Mouse (Mus musculus) erythroblast, embryonic 14.5 days (primary cell): ENCODE data around the gene Scd2. TPM values are rescaled to one million over a fixed set of nuclear protein-coding genes. Genes with fewer than 3 reads are reported as not detected.

Source experiments
- H3K27me3 ChIP-seq: 2 replicates; pipeline ENCODE4 v1.6.1; 2012; ENCODE audit warnings: inconsistent platforms; ENCODE audit not compliant: control insufficient read depth
- H3K36me3 ChIP-seq: 2 replicates; pipeline ENCODE4 v1.6.1; 2012; ENCODE audit warnings: mild to moderate bottlenecking, inconsistent platforms; ENCODE audit not compliant: control insufficient read depth
- H3K4me1 ChIP-seq: 2 replicates; pipeline ENCODE4 v1.6.1; 2012; ENCODE audit warnings: inconsistent platforms; ENCODE audit not compliant: control insufficient read depth
- H3K4me3 ChIP-seq: replicated peaks from 2 replicates; pipeline ENCODE3; 2012; ENCODE audit warnings: moderate library complexity, mild to moderate bottlenecking, inconsistent platforms
- H3K9me3 ChIP-seq: 2 replicates; pipeline ENCODE4 v1.6.1; 2012; ENCODE audit warnings: low read length, inconsistent platforms, mixed read lengths; ENCODE audit not compliant: control insufficient read depth
- GATA1 ChIP-seq: IDR thresholded peaks from 2 replicates; pipeline ENCODE4 v1.6.1; 2012; ENCODE audit warnings: low read length, inconsistent platforms, mixed read lengths
- TAL1 ChIP-seq: IDR thresholded peaks from 3 replicates; pipeline ENCODE4 v1.6.1; 2012; ENCODE audit warnings: low read length, inconsistent platforms, mixed read lengths
- polyA plus RNA-seq: library from polyadenylated mRNA; stranded (reverse); fragments of >175 nt; gene quantifications from 2 replicates; pipeline ENCODE4 v1.2.3, GENCODE M21; 2012

Gene Scd2
- polyA plus RNA-seq, 1 experiment: 0.27 TPM

DNA sequence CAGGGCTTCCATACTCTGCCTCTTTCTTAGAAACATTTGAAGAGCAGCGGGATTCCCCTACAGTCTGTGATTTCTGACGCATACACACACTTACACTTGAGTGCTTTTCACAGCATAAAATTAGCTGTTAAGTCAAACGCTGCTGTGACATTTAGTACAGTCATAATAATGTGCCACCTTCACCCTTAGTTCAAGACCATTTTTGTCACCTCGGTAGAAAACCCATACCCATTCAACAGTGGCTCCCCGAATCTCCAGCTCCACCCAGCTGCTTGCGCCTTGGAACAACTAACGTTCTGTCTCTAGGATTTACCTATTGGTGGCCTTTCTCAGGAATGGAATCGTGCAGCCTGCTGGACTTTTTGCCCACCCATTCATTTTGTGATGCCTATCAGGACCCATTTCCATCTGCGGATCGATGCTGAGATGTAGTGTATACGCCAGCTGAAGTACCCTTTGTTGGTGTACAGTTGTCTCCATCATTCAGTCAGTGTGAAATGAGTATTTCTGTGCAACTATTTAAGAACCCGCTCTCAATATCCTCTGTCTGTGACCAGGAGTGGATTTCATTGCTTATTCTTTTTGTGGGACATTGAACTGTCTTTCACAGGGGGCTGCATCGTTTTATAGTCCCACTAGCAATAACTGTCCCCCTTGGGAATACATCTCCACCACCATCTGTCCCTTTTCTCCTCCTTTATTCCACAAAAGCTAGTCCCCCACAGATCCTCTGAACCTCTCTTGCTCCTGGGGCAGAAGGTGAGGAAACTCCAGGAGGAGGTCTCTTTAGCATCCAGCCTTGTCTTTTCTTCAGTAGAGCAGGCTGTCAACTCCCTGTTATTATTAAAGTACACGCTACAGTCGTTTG lies 10.1 kb upstream of the Scd2 start:
- TF ChIP-seq TAL1 (no peak), GATA1 (no peak)
- Histone ChIP-seq H3K4me3 (peak overlapping the region; percentile 71), H3K9me3 (no peaks in the 10 kb centered on the region), H3K27me3 (no peaks in the 10 kb centered on the region), H3K36me3 (no peaks in the 10 kb centered on the region), H3K4me1 (peaks cover 80% of the 10 kb centered on the region)

DNA sequence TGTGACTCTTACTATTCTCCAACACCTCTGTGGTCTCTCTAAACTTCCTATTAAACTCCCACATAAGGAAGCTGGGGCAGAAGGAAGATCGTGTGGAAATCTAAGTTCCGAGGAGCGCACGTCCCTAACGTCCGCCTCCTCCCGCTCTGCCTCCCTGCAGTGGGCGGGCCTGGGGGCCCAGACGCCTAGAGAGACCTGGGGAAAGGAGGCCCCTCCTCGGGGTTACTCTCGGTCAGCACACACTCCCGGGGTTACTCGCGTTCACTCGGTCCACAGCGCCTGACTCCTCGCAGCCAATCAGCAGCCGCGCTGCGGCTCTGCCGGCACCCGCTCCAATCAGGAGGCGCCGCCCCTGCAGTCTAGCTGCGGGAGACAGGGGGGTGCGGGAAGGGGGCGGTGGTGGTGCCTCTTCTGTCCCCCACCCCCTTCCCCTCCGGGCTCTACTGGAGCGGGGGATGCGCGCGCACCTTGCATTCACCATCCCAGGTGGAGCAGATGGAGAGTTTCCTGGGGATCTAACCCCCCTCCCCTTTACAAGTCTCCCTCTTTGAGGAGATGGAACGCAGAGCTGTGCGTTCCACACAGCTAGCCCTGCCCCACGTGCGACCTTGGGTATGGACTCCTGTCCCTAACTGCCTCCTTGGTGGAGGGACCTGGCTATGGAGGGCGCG lies 9.3 kb upstream of the Scd2 start:
- no peak for TF ChIP-seq TAL1
- no peak for TF ChIP-seq GATA1
- Histone ChIP-seq H3K36me3 (no peaks in the 10 kb centered on the region), H3K9me3 (no peaks in the 10 kb centered on the region), H3K4me1 (peaks cover 86% of the 10 kb centered on the region), H3K4me3 (peak overlapping the region; percentile 71), H3K27me3 (no peaks in the 10 kb centered on the region)

DNA sequence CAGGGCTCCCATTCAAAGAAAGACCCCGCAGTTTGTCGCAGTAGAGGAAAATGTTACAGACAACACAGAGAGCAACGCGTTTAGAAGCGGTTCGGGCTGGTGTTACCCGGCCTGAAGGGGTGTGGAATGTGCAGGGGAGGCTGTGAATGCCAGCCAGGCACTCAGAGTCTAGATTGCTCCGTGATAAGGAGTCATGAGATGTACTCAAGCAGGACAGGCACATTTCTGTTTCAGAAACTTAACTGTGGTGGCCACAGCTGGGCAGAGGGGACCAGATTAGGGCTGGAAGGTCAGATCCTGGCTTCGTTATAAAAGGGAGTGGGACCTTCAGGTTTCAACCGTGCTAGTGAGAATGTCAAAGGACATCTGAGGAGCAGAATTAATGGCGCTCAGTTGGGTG lies 8.8 kb upstream of the Scd2 start:
- Histone ChIP-seq H3K4me3 (peak overlapping the region; percentile 71), H3K9me3 (no peaks in the 10 kb centered on the region), H3K36me3 (no peaks in the 10 kb centered on the region), H3K27me3 (no peaks in the 10 kb centered on the region), H3K4me1 (peaks cover 88% of the 10 kb centered on the region)
- no peak for TF ChIP-seq TAL1
- TF ChIP-seq GATA1: peak; percentile 95

DNA sequence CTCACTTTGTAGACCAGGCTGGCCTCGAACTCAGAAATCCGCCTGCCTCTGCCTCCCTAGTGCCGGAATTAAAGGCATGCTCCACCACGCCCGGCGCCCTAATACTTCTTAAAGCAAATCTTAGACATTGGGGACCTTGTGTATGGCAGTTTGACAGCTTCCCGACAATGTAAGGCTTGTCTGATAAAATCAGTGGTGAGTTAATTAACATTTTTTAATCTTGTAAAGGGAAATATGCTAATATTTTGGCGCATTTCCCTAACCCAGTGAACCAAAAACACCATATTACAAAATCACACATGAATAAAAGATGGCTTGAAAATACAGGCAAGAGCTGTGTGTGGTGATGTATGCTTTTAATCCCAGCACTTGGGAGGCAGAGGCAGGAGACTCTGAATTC lies 7.9 kb upstream of the Scd2 start:
- H3K27me3 ChIP-seq: no peaks in the 10 kb centered on the region
- no peak overlapping the region for H3K4me3 ChIP-seq
- H3K9me3 ChIP-seq: no peaks in the 10 kb centered on the region
- no peaks in the 10 kb centered on the region for H3K36me3 ChIP-seq
- TF ChIP-seq TAL1: no peak
- TF ChIP-seq GATA1: no peak
- H3K4me1 ChIP-seq: peaks cover 93% of the 10 kb centered on the region

DNA sequence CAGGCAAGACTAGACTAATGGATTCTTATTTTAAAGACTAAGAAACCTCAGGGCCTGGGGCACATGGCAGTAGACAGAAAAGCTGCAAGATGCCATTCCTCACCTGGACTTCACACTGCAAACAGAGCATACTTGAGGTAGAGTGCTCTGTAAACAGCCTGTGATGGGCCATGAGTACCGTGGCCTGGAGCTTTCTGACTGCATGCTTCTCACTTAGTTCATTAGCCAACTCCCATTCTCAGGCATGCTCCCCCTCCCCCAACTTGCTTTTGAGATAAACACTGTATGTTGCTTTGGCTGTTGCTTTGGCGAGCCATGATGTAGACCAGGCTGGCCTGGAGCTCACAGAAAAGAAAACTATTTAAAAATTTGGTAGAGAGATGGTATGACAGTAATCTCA lies 7.4 kb upstream of the Scd2 start:
- Histone ChIP-seq H3K36me3 (no peaks in the 10 kb centered on the region), H3K27me3 (no peaks in the 10 kb centered on the region), H3K4me1 (peaks cover 90% of the 10 kb centered on the region), H3K4me3 (no peak overlapping the region), H3K9me3 (no peaks in the 10 kb centered on the region)
- no peak for TF ChIP-seq GATA1
- TF ChIP-seq TAL1: no peak

DNA sequence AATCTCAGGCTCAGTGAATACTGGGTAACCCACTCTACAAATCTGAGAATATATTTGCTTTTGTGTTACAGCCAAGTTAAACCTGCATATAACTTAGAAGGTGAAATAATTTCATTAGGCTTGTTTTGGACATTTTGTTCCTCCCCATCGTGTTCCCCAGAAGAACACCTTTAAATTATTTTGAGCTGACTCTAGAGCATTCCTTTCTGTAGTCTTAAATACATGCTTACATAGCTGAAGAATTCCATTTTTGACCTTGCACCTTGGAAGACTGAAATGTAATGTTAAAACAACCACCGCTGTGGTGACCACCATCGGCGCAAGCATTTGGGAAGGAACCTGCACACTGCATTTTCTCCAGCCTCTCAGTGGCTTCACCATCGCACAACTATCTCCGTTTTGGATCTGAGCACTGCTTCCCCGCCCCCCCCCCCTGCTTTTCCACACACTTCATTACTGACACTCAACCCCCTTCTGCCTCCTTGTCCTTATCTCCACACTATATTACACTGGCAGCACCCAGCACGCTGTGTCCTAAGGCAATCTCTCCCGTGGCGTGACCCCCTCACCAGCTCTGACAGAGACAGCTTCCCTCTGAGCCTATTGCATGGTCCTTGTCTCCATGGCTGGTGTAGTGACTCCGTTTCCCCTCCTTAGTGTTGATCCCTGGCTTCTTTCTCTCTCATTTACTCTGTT lies 5.9 kb upstream of the Scd2 start:
- Histone ChIP-seq H3K4me3 (no peak overlapping the region), H3K9me3 (no peaks in the 10 kb centered on the region), H3K36me3 (no peaks in the 10 kb centered on the region), H3K27me3 (no peaks in the 10 kb centered on the region), H3K4me1 (peaks cover 90% of the 10 kb centered on the region)
- TF ChIP-seq TAL1 (no peak), GATA1 (no peak)

DNA sequence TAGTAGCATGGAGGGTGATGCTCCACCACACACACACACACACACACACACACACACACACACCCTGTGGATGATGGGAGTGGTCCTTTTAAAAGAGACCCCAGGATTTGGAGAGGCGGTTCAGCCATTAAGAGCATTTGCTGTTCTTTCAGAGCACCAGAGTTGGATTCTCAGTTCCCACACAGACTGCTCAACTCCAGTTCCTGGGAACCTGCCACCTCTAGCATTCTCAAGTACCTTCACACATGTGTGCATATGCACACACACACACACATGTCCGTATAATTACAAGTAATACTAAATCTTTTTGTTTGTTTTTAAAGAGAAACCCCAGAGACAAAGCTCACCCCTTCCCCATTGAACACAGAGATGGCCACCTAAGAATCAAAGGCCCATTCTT lies 1.4 kb upstream of the Scd2 start:
- Histone ChIP-seq H3K36me3 (peaks cover 22% of the 10 kb centered on the region), H3K27me3 (no peaks in the 10 kb centered on the region), H3K4me1 (peaks cover 90% of the 10 kb centered on the region), H3K4me3 (no peak overlapping the region), H3K9me3 (no peaks in the 10 kb centered on the region)
- TF ChIP-seq TAL1 (no peak), GATA1 (no peak)

DNA sequence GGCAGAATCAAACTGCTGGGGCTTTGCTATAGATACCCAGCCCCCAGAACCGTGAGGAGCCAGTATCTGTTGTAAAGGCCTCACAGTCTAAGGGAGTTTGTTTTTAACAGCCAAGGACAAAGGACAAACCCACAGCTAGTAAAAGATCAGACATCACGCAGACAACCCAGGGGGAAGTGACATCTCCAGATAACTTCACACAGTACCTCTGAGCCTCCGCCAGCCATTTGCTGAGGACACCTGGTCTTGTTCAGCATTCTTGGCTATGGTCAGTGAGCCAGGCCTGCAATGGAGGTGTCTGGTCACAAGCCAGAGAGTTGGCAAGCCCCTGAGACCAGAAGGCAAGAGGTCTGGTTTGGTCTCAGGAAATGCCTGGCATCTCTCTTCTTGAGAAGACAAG lies 991 bp upstream of the Scd2 start:
- Histone ChIP-seq H3K4me3 (peak overlapping the region; percentile 83), H3K9me3 (no peaks in the 10 kb centered on the region), H3K27me3 (no peaks in the 10 kb centered on the region), H3K36me3 (peaks cover 26% of the 10 kb centered on the region), H3K4me1 (peaks cover 90% of the 10 kb centered on the region)
- TF ChIP-seq TAL1 (no peak), GATA1 (no peak)
